Mouse (Mus musculus): Measurements from ENCODE around the gene Cby3.

Cby3 gene

GRCm38 (mm10) chr11:50346256-50347032 lies 7.8 kb upstream of the Cby3 start:
- ChIA-PET POLR2A (interaction anchor here (0.8 to 13.8 kb wide), 29 partner anchors 9 to 237 kb away, joined by 3 to 144 read pairs (median 4); partner anchors contain the start of genes Canx (in 4 of the 4), Hnrnph1 (in 2 of the 4), Cby3 (in 1 of the 4) and Mgat4b (in 1 of the 4)), CTCF (interaction anchor here in 3 of 4 experiments (0.6 to 1.0 kb wide), 7 partner anchors 8 to 413 kb away, joined by 3 to 4 read pairs (median 3); partner anchors contain the start of gene Cby3 (in 1 of the 3))

- ChIA-PET CTCF (no interaction called here), POLR2A (interaction anchor here in 2 of 4 experiments (1.0 to 3.1 kb wide), 3 partner anchors 25 to 26 kb away, joined by 3 to 13 read pairs (median 4); partner anchors contain the start of genes Canx (in 1 of the 2) and Hnrnph1 (in 1 of the 2))
Observed at GRCm38 (mm10) chr11:50352177-50352576, 2.1 kb upstream of the Cby3 start.

GRCm38 (mm10) chr11:50354851-50355250 lies 589 bp downstream of the Cby3 start:
- ChIA-PET POLR2A (interaction anchor here in 2 of 4 experiments (0.6 to 3.2 kb wide), 10 partner anchors 9 to 78 kb away, joined by 3 to 11 read pairs (median 3); partner anchors contain the start of gene Hnrnph1 (in 2 of the 2)), CTCF (interaction anchor here in 3 of 4 experiments (0.6 to 2.5 kb wide), 9 partner anchors 9 to 368 kb away, joined by 3 to 11 read pairs (median 4); no protein-coding TSS in a partner anchor)

GRCm38 (mm10) chr11:50355395-50355794 lies 1.1 kb downstream of the Cby3 start:
- POLR2A ChIA-PET = interaction anchor here in 2 of 4 experiments (0.7 to 3.2 kb wide), 7 partner anchors 9 to 32 kb away, joined by 3 to 11 read pairs (median 4); partner anchors contain the start of gene Hnrnph1 (in 2 of the 2)
- CTCF ChIA-PET = interaction anchor here in 2 of 4 experiments (1.3 to 2.5 kb wide), 2 partner anchors 9 to 242 kb away, joined by 4 to 11 read pairs; no protein-coding TSS in a partner anchor

- ChIA-PET POLR2A (interaction anchor here (0.5 to 7.1 kb wide), 62 partner anchors 10 to 1228 kb away, joined by 3 to 71 read pairs (median 3); partner anchors contain the start of genes Hnrnph1 (in 3 of the 4), Canx (in 2 of the 4), Maml1 (in 2 of the 4) and Sqstm1 (in 2 of the 4)), CTCF (interaction anchor here in 3 of 4 experiments (0.6 to 1.9 kb wide), 10 partner anchors 10 to 410 kb away, joined by 3 to 10 read pairs (median 4); partner anchors contain the start of genes Hnrnph1 (in 1 of the 3) and Tbc1d9b (in 1 of the 3))
Observed at GRCm38 (mm10) chr11:50358950-50359861, 4.9 kb downstream of the Cby3 start.

GRCm38 (mm10) chr11:50361282-50361681 lies 7.0 kb downstream of the Cby3 start:
- POLR2A ChIA-PET = interaction anchor here in 3 of 4 experiments (0.9 to 7.1 kb wide), 13 partner anchors 8 to 577 kb away, joined by 3 to 71 read pairs (median 13); partner anchors contain the start of genes Hnrnph1 (in 2 of the 3), Canx (in 1 of the 3), Mgat4b (in 1 of the 3) and Sqstm1 (in 1 of the 3)
- CTCF ChIA-PET = interaction anchor here (0.6 to 1.9 kb wide), 4 partner anchors 9 to 17 kb away, joined by 3 to 8 read pairs (median 4); no protein-coding TSS in a partner anchor

GRCm38 (mm10) chr11:50364548-50364947 lies 10.3 kb downstream of the Cby3 start:
- ChIA-PET POLR2A (interaction anchor here in 3 of 4 experiments (0.6 to 7.1 kb wide), 6 partner anchors 12 to 95 kb away, joined by 3 to 71 read pairs (median 6); partner anchors contain the start of genes Hnrnph1 (in 3 of the 3) and Maml1 (in 1 of the 3)), CTCF (interaction anchor here in 2 of 4 experiments (0.6 to 1.7 kb wide), 5 partner anchors 10 to 405 kb away, joined by 3 to 4 read pairs (median 3); partner anchors contain the start of gene Cby3 (in 1 of the 2))

- POLR2A ChIA-PET = interaction anchor here in 3 of 4 experiments (0.6 to 2.2 kb wide), 4 partner anchors 11 to 251 kb away, joined by 4 to 7 read pairs (median 5); partner anchors contain the start of genes Hnrnph1 (in 1 of the 3), Mgat4b (in 1 of the 3) and Sqstm1 (in 1 of the 3)
- CTCF ChIA-PET = interaction anchor here (0.5 to 1.7 kb wide), 5 partner anchors 12 to 404 kb away, joined by 3 to 5 read pairs (median 3); no protein-coding TSS in a partner anchor
Observed at GRCm38 (mm10) chr11:50365322-50365721, 11.1 kb downstream of the Cby3 start.

GRCm38 (mm10) chr11:50367531-50367930 lies 13.3 kb downstream of the Cby3 start:
- POLR2A ChIA-PET = interaction anchor here in 3 of 4 experiments (0.6 to 2.5 kb wide), 7 partner anchors 10 to 1513 kb away, joined by 3 to 27 read pairs (median 9); partner anchors contain the start of gene Hnrnph1 (in 2 of the 3)
- CTCF ChIA-PET = no interaction called here

GRCm38 (mm10) chr11:50369360-50369911 lies 15.2 kb downstream of the Cby3 start:
- POLR2A ChIA-PET = interaction anchor here in 3 of 4 experiments (0.7 to 3.2 kb wide), 17 partner anchors 8 to 156 kb away, joined by 3 to 27 read pairs (median 6); partner anchors contain the start of genes Hnrnph1 (in 2 of the 3) and Maml1 (in 1 of the 3)
- CTCF ChIA-PET = interaction anchor here in 1 of 4 experiments (1.0 kb wide), 1 partner anchor 10 kb away, joined by 3 read pairs; no protein-coding TSS in a partner anchor

- POLR2A ChIA-PET = interaction anchor here (0.5 to 5.4 kb wide), 67 partner anchors 8 to 650 kb away, joined by 3 to 48 read pairs (median 4); partner anchors contain the start of genes Maml1 (in 3 of the 4), Mgat4b (in 2 of the 4), Sqstm1 (in 2 of the 4) and Canx (in 1 of the 4)
- CTCF ChIA-PET = interaction anchor here (0.6 to 2.4 kb wide), 40 partner anchors 10 to 1353 kb away, joined by 3 to 15 read pairs (median 4); partner anchors contain the start of genes Ltc4s (in 1 of the 4), Maml1 (in 1 of the 4) and Phykpl (in 1 of the 4)
Observed at GRCm38 (mm10) chr11:50370969-50371368, 16.7 kb downstream of the Cby3 start.

- CTCF ChIA-PET = interaction anchor here (0.6 to 2.4 kb wide), 41 partner anchors 11 to 1352 kb away, joined by 3 to 15 read pairs (median 4); partner anchors contain the start of genes Ltc4s (in 1 of the 4) and Maml1 (in 1 of the 4)
- POLR2A ChIA-PET = interaction anchor here (0.6 to 5.4 kb wide), 68 partner anchors 9 to 1632 kb away, joined by 3 to 48 read pairs (median 4); partner anchors contain the start of genes Maml1 (in 3 of the 4), Mgat4b (in 2 of the 4), Sqstm1 (in 2 of the 4) and Canx (in 1 of the 4)
Observed at GRCm38 (mm10) chr11:50371399-50371841, 17.2 kb downstream of the Cby3 start.

- CTCF ChIA-PET = interaction anchor here (0.6 to 2.4 kb wide), 35 partner anchors 11 to 1352 kb away, joined by 3 to 15 read pairs (median 4); partner anchors contain the start of genes Ltc4s (in 1 of the 4) and Maml1 (in 1 of the 4)
- POLR2A ChIA-PET = interaction anchor here (0.6 to 5.4 kb wide), 62 partner anchors 8 to 1631 kb away, joined by 3 to 48 read pairs (median 5); partner anchors contain the start of genes Maml1 (in 2 of the 4), Mgat4b (in 2 of the 4), Sqstm1 (in 2 of the 4) and Mrnip (in 1 of the 4)
Observed at GRCm38 (mm10) chr11:50371911-50372310, 17.6 kb downstream of the Cby3 start.

GRCm38 (mm10) chr11:50373086-50373485 lies 18.8 kb downstream of the Cby3 start:
- POLR2A ChIA-PET = interaction anchor here in 3 of 4 experiments (0.6 to 5.4 kb wide), 12 partner anchors 9 to 1907 kb away, joined by 3 to 48 read pairs (median 6); no protein-coding TSS in a partner anchor
- CTCF ChIA-PET = interaction anchor here in 1 of 4 experiments (0.5 kb wide), 1 partner anchor 113 kb away, joined by 3 read pairs; no protein-coding TSS in a partner anchor

- POLR2A ChIA-PET = interaction anchor here in 2 of 4 experiments (0.6 to 5.4 kb wide), 8 partner anchors 8 to 107 kb away, joined by 3 to 48 read pairs (median 4); partner anchors contain the start of gene Canx (in 1 of the 2)
- CTCF ChIA-PET = no interaction called here
Observed at GRCm38 (mm10) chr11:50373621-50374020, 19.4 kb downstream of the Cby3 start.
